Mouse (Mus musculus) spleen, adult 2 months (tissue): Measurements from ENCODE around the gene 1300017J02Rik. TPM values are rescaled to one million over a fixed set of nuclear protein-coding genes. Genes with fewer than 3 reads are reported as not detected.

Experiments
- DNase-seq, 2 experiments: peaks; one replicate each; pipeline versions ENCODE4 v3.0.0 to v3.0.0-alpha.2; 2012 to 2021; ENCODE audit warnings: low spot score in 2 of 2, low read depth in 1 of 2
- H3K27ac ChIP-seq: fragments of 200-500 bp; 2 replicates; pipeline ENCODE4 v1.5.1; 2012; ENCODE audit warnings: low read length, inconsistent platforms; ENCODE audit not compliant: insufficient read depth
- H3K27me3 ChIP-seq: fragments of 200-500 bp; 2 replicates; pipeline ENCODE4 v1.6.1; 2012; ENCODE audit warnings: mild to moderate bottlenecking, moderate library complexity, low read length, inconsistent platforms; ENCODE audit not compliant: control insufficient read depth, insufficient read depth
- H3K36me3 ChIP-seq: fragments of 200-500 bp; 2 replicates; pipeline ENCODE4 v1.6.1; 2012; ENCODE audit warnings: mild to moderate bottlenecking, low read length, inconsistent platforms; ENCODE audit not compliant: control insufficient read depth, insufficient read depth
- H3K4me1 ChIP-seq: fragments of 200-500 bp; 2 replicates; pipeline ENCODE4 v1.6.1; 2011; ENCODE audit warnings: inconsistent platforms; ENCODE audit not compliant: control insufficient read depth, insufficient read depth, insufficient read length
- H3K4me3 ChIP-seq: fragments of 200-500 bp; 2 replicates; pipeline ENCODE4 v1.5.1; 2011; ENCODE audit warnings: mild to moderate bottlenecking, inconsistent platforms; ENCODE audit not compliant: insufficient read depth, insufficient read length; ENCODE audit errors: extremely low read depth
- CTCF ChIP-seq: fragments of 200-500 bp; IDR thresholded peaks from 2 replicates; pipeline ENCODE4 v1.5.1; 2011; ENCODE audit warnings: mild to moderate bottlenecking, inconsistent platforms; ENCODE audit not compliant: insufficient read depth, insufficient read length, insufficient replicate concordance; ENCODE audit errors: extremely low read depth
- POLR2A ChIP-seq: fragments of 200-500 bp; IDR thresholded peaks from 2 replicates; pipeline ENCODE4 v1.6.1; 2011; ENCODE audit warnings: low read depth, low read length, inconsistent platforms
- WGBS: fragments of 180-500 bp; shearing (Covaris S2); methylation state at CpG from one replicate; pipeline ENCODE4 v1.1.7; 2018; 5-methylcytosine and 5-hydroxymethylcytosine counted together
- polyA plus RNA-seq: library from polyadenylated mRNA; depleted of rRNA; stranded (reverse); fragments of >200 nt; gene quantifications from 2 replicates; pipeline ENCODE4 v1.2.3, GENCODE M21; 2012

1300017J02Rik gene
- polyA plus RNA-seq, 1 experiment: 8.0 TPM

DNA sequence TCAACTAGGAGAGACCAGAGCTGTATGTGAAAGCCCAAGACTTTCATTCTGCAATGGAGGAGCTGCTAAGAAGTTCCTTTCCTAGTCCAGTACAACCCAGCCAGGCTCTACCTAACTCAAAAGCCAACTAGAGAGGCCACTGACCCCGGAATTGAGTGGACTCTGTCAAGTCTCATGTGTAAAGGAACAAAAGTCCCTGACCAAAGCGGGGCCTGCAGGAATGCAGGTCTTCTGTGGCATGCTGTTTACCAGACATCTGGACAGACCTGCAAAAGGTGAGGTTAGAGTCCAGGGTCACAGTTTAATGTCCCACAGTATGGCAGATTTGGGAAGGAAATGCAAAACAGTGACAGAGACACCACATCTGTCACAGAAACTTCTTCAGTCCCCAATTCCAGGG, 63.7 kb downstream of the 1300017J02Rik start:
- no peaks in the 10 kb centered on the region for H3K36me3 ChIP-seq
- WGBS: 85% methylated on average over 2 of the region's 2 CpGs
- TF ChIP-seq POLR2A: no peak
- DNase-seq: no peak
- no peaks in the 10 kb centered on the region for H3K27me3 ChIP-seq
- no peaks in the 10 kb centered on the region for H3K4me1 ChIP-seq
- H3K4me3 ChIP-seq: no peak overlapping the region
- H3K27ac ChIP-seq: no peak overlapping the region

DNA sequence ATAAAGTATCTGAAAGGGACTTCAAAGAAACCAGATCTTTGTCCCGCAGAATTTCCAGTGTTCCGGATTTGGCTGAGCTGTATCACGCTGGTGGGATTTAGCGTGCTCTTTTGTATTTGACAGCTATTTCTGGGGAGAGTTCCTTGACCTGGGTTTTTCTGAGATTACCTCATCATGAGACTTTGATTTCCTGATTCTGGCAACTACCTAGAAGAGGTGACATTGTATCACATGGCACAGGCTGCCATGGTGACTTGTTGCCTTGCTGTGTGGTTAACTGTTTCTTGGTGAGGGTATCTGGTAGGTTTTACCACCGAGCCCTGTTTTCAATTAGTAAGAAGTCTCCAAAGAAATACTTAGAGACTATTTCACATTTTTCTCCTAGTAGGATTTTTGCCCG, 65.4 kb downstream of the 1300017J02Rik start:
- no peak for DNase-seq
- no peak for TF ChIP-seq CTCF
- no peak for TF ChIP-seq POLR2A
- H3K4me1 ChIP-seq: no peaks in the 10 kb centered on the region
- H3K27ac ChIP-seq: no peak overlapping the region
- H3K36me3 ChIP-seq: no peaks in the 10 kb centered on the region
- H3K27me3 ChIP-seq: no peaks in the 10 kb centered on the region
- no peak overlapping the region for H3K4me3 ChIP-seq
- WGBS: 91% methylated on average over 6 of the region's 6 CpGs

DNA sequence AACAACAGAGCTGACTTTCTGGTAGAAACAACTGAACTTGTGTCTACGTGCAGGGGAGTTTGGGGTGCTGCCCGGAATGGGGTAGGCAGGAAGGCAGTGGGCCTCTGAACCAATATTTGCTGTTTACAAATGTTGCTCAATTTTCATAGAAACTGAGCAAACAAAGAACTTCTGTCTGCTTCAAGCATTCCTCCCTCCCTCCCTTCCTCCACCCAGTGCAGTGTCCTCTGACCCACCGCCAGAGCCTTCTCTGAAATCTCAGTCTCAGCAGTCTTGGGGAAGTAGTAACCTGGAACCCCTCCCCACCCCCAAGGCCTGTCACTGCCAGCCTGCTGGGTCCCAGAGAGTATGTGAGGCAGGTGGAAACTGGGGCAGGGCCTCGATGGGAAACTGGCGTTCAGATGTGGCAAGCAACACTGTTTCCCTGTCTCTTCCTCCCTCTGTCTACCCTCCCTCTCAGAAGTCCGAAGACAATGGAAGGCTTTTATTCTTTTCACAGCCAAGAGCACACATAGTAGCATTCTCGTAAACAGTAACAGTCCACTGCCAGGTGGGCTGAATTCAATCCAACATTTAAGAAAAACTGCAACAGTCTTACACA, 70.2 kb downstream of the 1300017J02Rik start:
- TF ChIP-seq CTCF (no peak), POLR2A (no peak)
- 63% methylated on average over 7 of the region's 7 CpGs for WGBS
- Histone ChIP-seq H3K27ac (no peak overlapping the region), H3K4me3 (no peak overlapping the region), H3K27me3 (no peaks in the 10 kb centered on the region), H3K4me1 (peaks cover 2% of the 10 kb centered on the region; the same call in 1 of the 2 replicates), H3K36me3 (no peaks in the 10 kb centered on the region)
- no peak for DNase-seq

DNA sequence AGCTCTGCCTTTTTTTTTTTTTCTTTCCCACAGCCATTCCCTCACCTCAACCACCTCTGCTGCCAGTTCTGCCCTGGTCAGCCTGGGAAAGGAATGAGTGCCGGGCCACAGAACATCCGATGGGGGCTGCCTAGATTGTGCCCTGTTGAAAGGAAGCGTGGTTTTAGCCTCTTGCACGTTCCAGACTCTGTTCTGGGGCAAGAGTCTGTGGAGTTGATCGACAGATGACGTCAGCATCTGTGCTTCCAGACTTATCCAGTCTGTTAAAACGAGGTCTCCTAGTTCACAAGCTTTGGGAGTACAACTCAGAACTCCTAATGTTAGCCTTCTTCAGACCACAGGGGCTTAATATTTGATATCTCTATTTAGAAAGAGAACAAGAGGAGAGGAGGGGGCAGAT, 70.8 kb downstream of the 1300017J02Rik start:
- Histone ChIP-seq H3K4me3 (no peak overlapping the region), H3K36me3 (no peaks in the 10 kb centered on the region), H3K27ac (no peak overlapping the region), H3K27me3 (no peaks in the 10 kb centered on the region), H3K4me1 (peaks cover 2% of the 10 kb centered on the region; the same call in 1 of the 2 replicates)
- WGBS: 48% methylated on average over 7 of the region's 7 CpGs
- DNase-seq: no peak
- TF ChIP-seq CTCF (no peak), POLR2A (no peak)

DNA sequence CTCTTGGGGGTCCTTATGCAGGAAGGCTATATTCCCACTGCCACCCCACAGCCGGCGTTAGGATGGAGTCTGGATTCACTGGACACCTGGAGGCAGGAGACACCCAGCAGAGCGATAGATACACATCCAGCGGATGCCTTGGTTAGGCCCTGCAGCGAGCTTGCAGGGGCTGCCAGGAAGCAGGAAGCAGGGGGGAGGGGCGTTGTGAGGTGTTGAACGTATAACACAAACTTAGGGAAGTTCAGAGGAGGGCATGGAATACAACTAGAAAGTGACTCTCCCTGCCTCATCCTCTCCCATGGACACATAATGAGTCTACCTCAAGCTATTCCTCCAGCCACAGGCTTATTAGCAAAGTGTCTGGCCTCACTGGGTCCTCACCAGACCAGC, 71.9 kb downstream of the 1300017J02Rik start:
- H3K27me3 ChIP-seq: no peaks in the 10 kb centered on the region
- TF ChIP-seq POLR2A (no peak), CTCF (no peak)
- no peak for DNase-seq
- WGBS: 61% methylated on average over 7 of the region's 7 CpGs
- no peak overlapping the region for H3K27ac ChIP-seq
- H3K4me3 ChIP-seq: no peak overlapping the region
- peaks cover 2% of the 10 kb centered on the region; the same call in 1 of the 2 replicates for H3K4me1 ChIP-seq
- no peaks in the 10 kb centered on the region for H3K36me3 ChIP-seq

DNA sequence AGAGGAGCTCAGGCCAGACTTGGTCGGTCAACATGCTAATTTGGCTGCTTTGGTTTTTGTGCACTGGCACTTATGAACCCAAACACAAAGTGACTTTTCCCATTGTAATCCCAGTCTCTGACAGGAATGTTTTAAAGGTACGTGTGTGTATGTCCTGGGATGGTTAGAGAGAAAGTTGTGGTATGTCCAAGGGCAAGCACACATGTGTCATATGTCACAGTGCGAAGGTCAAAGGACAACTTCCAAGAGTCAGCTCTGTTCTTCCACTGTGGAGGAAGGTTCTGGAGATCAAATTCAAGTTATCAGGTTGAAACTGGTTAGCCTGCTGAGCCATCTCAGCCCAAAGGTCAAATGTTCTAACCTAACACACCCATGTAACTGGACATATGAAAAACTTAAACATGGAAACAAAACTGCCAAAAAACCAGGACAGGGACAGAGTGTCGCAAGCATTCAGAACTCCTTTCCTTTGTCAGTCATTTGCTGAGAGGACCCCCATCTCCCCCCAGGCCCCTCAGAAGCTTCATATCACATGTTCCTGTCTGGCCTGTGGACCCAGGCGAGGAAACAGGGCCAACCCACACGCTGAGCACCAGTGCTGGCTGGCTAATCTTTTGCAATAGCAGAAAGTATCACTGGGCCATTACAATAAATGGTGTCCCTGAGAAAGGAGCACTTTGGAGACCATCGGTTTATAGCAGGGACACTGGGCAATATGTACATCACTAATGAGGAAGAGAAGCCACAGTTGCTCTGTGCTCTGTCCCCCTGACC, 72.5 kb downstream of the 1300017J02Rik start:
- 89% methylated on average over 7 of the region's 7 CpGs for WGBS
- Histone ChIP-seq H3K4me3 (no peak overlapping the region), H3K4me1 (peaks cover 2% of the 10 kb centered on the region; the same call in 1 of the 2 replicates), H3K27me3 (no peaks in the 10 kb centered on the region), H3K36me3 (no peaks in the 10 kb centered on the region), H3K27ac (no peak overlapping the region)
- TF ChIP-seq POLR2A (no peak), CTCF (no peak)
- DNase-seq: no peak

DNA sequence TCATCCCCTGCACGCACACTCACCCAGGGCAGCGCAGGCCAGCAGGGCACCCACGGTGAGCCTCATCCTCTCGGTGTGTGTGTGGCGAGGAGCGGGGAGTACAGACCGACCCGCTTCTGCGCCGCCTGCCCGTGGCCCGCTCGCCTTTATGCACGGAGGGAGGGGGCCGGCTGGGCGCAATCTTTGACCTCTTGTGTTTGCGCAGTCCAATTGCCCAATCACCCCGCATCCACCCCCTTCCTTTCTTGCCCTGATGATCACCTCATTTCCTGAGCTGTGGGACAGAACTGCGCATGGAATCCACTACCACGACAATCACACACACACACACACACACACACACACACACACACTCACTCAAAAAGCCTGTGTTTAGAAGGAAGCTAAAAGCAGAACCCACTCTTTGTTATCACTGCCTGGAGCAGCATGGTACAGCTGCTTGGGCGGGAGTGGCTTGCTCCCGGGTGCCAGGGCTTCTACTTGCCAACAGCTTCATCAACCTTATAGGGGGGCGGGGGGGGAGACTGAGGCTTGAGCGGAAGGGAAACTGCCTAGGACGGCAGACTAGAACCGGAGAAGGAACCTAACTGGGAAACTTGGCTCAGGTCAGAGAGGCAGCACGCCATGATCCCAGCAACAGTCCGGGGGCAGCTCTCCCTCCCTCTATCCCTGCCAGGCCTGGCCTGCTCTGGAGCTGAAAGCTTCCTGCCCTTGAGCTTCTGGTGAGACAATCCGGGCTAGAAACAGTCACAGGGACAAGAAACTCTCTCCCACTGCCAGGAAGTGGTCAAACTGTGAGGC, 74.5 kb downstream of the 1300017J02Rik start, which contains the start of the genes Gm20425 and Trf:
TSS of gene Gm20425 (minus strand) at position 157 of the 801 bp plus-strand sequence.
TSS of gene Trf (minus strand) at position 294 of the 801 bp plus-strand sequence.
- 5% methylated on average over 29 of the region's 29 CpGs for WGBS
- no peaks in the 10 kb centered on the region for H3K27me3 ChIP-seq
- DNase-seq: peak in 1 of 2 experiments; percentile 20
- H3K36me3 ChIP-seq: no peaks in the 10 kb centered on the region
- TF ChIP-seq POLR2A (no peak), CTCF (no peak)
- H3K4me1 ChIP-seq: peaks cover 2% of the 10 kb centered on the region; the same call in 1 of the 2 replicates
- H3K27ac ChIP-seq: peak within 1 kb of the TSS; percentile 54
- peak within 1 kb of the TSS; percentile 42; the same call in 1 of the 2 replicates for H3K4me3 ChIP-seq
